Mouse (Mus musculus) lung, embryonic 14.5 days (tissue): ENCODE measurements around the gene Fam160a1. TPM values are rescaled to one million over a fixed set of nuclear protein-coding genes. Genes with fewer than 3 reads are reported as not detected.

ENCODE experiments used
- ATAC-seq: fragments of 200-750 bp; cut with Nextera tagmentation; 2 replicates; pipeline ENCODE4 v1.8.0; 2017; ENCODE audit warnings: mild to moderate bottlenecking, moderate TSS enrichment, moderate library complexity; ENCODE audit not compliant: insufficient read depth
- DNase-seq: peaks from one replicate; pipeline ENCODE4 v3.0.0-alpha.2; 2015
- H3K27ac ChIP-seq: fragments of 300-500 bp; sonication (generic); 2 replicates; pipeline ENCODE4 v1.5.1; 2014; ENCODE audit warnings: low read depth, mild to moderate bottlenecking, moderate library complexity
- H3K27me3 ChIP-seq: fragments of 300-500 bp; sonication (generic); 2 replicates; pipeline ENCODE4 v1.6.1; 2014; ENCODE audit warnings: low read length, control low read depth; ENCODE audit not compliant: insufficient read depth
- H3K36me3 ChIP-seq: fragments of 300-500 bp; sonication (generic); 2 replicates; pipeline ENCODE4 v1.6.1; 2014; ENCODE audit warnings: control low read depth; ENCODE audit not compliant: insufficient read depth
- H3K4me1 ChIP-seq: fragments of 300-500 bp; sonication (generic); 2 replicates; pipeline ENCODE4 v1.6.1; 2014; ENCODE audit warnings: antibody characterized with exemption, control low read depth; ENCODE audit not compliant: insufficient read depth
- H3K4me2 ChIP-seq: fragments of 300-500 bp; sonication (generic); 2 replicates; pipeline ENCODE4 v1.6.1; 2014; ENCODE audit warnings: mild to moderate bottlenecking
- H3K4me3 ChIP-seq: fragments of 300-500 bp; sonication (generic); 2 replicates; pipeline ENCODE4 v1.5.1; 2014; ENCODE audit warnings: low read depth, low read length
- H3K9ac ChIP-seq: fragments of 300-500 bp; sonication (generic); 2 replicates; pipeline ENCODE4 v1.6.1; 2014
- H3K9me3 ChIP-seq: fragments of 300-500 bp; sonication (generic); 2 replicates; pipeline ENCODE4 v1.6.1; 2016; ENCODE audit warnings: low read depth, low read length, control low read depth
- CTCF ChIP-seq: IDR thresholded peaks from 2 replicates; pipeline ENCODE4 v1.5.1; 2016; ENCODE audit warnings: antibody characterized with exemption, low read depth
- WGBS: fragments of 180-500 bp; shearing (Covaris S2); extraction: QIAGEN DNeasy Blood & Tissue Kit; methylation state at CpG from one replicate; pipeline ENCODE4 v1.1.7; 2014; 5-methylcytosine and 5-hydroxymethylcytosine counted together
- polyA plus RNA-seq: library from polyadenylated mRNA; unstranded; fragments of >200 nt; fragmentation: Nextera tagmentation; extraction: Ambion mirVana; gene quantifications from 2 replicates; pipeline ENCODE4 v1.2.1, GENCODE M21; 2014

The Fam160a1 gene
- polyA plus RNA-seq, 1 experiment from 2014 or later: 2.7 TPM

- WGBS: 67% methylated on average over 4 of the region's 4 CpGs
- Histone ChIP-seq H3K27me3 (no peaks in the 10 kb centered on the region), H3K27ac (no peak overlapping the region)
Measured at GRCm38 (mm10) chr3:85827283-85827682, 10.2 kb upstream of the Fam160a1 start.

GRCm38 (mm10) chr3:85820839-85821548, 3.9 kb upstream of the Fam160a1 start:
- H3K9me3 ChIP-seq: no peaks in the 10 kb centered on the region
- WGBS: 50% methylated on average over 15 of the region's 15 CpGs
- no peak for TF ChIP-seq CTCF
- H3K9ac ChIP-seq: no peak overlapping the region
- H3K4me2 ChIP-seq: no peak overlapping the region
- H3K27ac ChIP-seq: no peak overlapping the region
- no peaks in the 10 kb centered on the region for H3K4me1 ChIP-seq
- no peak overlapping the region for H3K4me3 ChIP-seq
- DNase-seq (no peak), ATAC-seq (no peak)
- H3K36me3 ChIP-seq: no peaks in the 10 kb centered on the region
- no peaks in the 10 kb centered on the region for H3K27me3 ChIP-seq

More at GRCm38 (mm10) chr3:85827283-85827682, 10.2 kb upstream of the Fam160a1 start:
- no peak overlapping the region for H3K9ac ChIP-seq
- no peak overlapping the region for H3K4me3 ChIP-seq
- no peak overlapping the region for H3K4me2 ChIP-seq
- no peak for DNase-seq
- no peak for TF ChIP-seq CTCF
- ATAC-seq: no peak
- H3K9me3 ChIP-seq: no peaks in the 10 kb centered on the region
- H3K36me3 ChIP-seq: no peaks in the 10 kb centered on the region
- no peaks in the 10 kb centered on the region for H3K4me1 ChIP-seq

GRCm38 (mm10) chr3:85819319-85819718, 2.2 kb upstream of the Fam160a1 start:
- Histone ChIP-seq H3K9ac (no peak overlapping the region), H3K9me3 (no peaks in the 10 kb centered on the region), H3K27me3 (no peaks in the 10 kb centered on the region), H3K4me1 (no peaks in the 10 kb centered on the region), H3K27ac (no peak overlapping the region), H3K36me3 (no peaks in the 10 kb centered on the region), H3K4me3 (no peak overlapping the region), H3K4me2 (no peak overlapping the region)
- no peak for ATAC-seq
- TF ChIP-seq CTCF: no peak
- DNase-seq: no peak
- 69% methylated on average over 3 of the region's 3 CpGs for WGBS

GRCm38 (mm10) chr3:85814241-85814640, 2.9 kb downstream of the Fam160a1 start:
- Histone ChIP-seq H3K4me3 (no peak overlapping the region), H3K4me2 (no peak overlapping the region), H3K36me3 (no peaks in the 10 kb centered on the region), H3K9me3 (no peaks in the 10 kb centered on the region), H3K27me3 (no peaks in the 10 kb centered on the region), H3K4me1 (no peaks in the 10 kb centered on the region), H3K9ac (no peak overlapping the region), H3K27ac (no peak overlapping the region)
- no peak for ATAC-seq
- WGBS: 23% methylated on average over 7 of the region's 7 CpGs
- peak; percentile 44 for DNase-seq
- no peak for TF ChIP-seq CTCF

- H3K27me3 ChIP-seq: no peaks in the 10 kb centered on the region
- TF ChIP-seq CTCF: no peak
- no peaks in the 10 kb centered on the region for H3K36me3 ChIP-seq
- 32% methylated on average over 4 of the region's 4 CpGs for WGBS
- no peak overlapping the region for H3K27ac ChIP-seq
- H3K4me3 ChIP-seq: no peak overlapping the region
- DNase-seq (no peak), ATAC-seq (no peak)
- H3K9me3 ChIP-seq: no peaks in the 10 kb centered on the region
- no peak overlapping the region for H3K4me2 ChIP-seq
- no peaks in the 10 kb centered on the region for H3K4me1 ChIP-seq
- no peak overlapping the region for H3K9ac ChIP-seq
Measured at GRCm38 (mm10) chr3:85813101-85814014, 3.7 kb downstream of the Fam160a1 start.

- TF ChIP-seq CTCF: no peak
- Histone ChIP-seq H3K4me2 (no peak overlapping the region), H3K27me3 (no peaks in the 10 kb centered on the region), H3K4me1 (no peaks in the 10 kb centered on the region), H3K4me3 (no peak overlapping the region), H3K27ac (no peak overlapping the region), H3K9me3 (no peaks in the 10 kb centered on the region), H3K36me3 (no peaks in the 10 kb centered on the region), H3K9ac (no peak overlapping the region)
- WGBS: 82% methylated on average over 5 of the region's 5 CpGs
- ATAC-seq (no peak), DNase-seq (no peak)
Measured at GRCm38 (mm10) chr3:85812010-85812409, 5.1 kb downstream of the Fam160a1 start.

GRCm38 (mm10) chr3:85793166-85793565, 23.9 kb downstream of the Fam160a1 start:
- Histone ChIP-seq H3K27ac (no peak overlapping the region), H3K27me3 (no peaks in the 10 kb centered on the region), H3K9me3 (no peaks in the 10 kb centered on the region), H3K4me2 (no peak overlapping the region), H3K36me3 (no peaks in the 10 kb centered on the region), H3K4me3 (no peak overlapping the region), H3K4me1 (no peaks in the 10 kb centered on the region), H3K9ac (no peak overlapping the region)
- TF ChIP-seq CTCF: no peak
- DNase-seq: no peak
- ATAC-seq: no peak
- 19% methylated on average over 1 of the region's 1 CpGs for WGBS
